Mouse (Mus musculus): ENCODE measurements at regions not wholly inside any gene's neighbourhood (a gene's known extent, or its start where the extent isn't known, plus 50 kb on each side); places are given as distances from the start of the nearest gene placed in this dataset.
A peak's percentile ranks its signal among the peaks of the same experiment; 100 is the strongest.

- no peak for DNase-seq (ENCODE audit: extremely low spot score, low spot score)
These were observed 64.0 kb downstream of the Il9r start for GRCm38 (mm10) chr11:32136066-32136465.

- DNase-seq (ENCODE audit: extremely low spot score, low spot score), result no peak
These were observed 66.1 kb downstream of the Il9r start for GRCm38 (mm10) chr11:32133996-32134395.

- no peak for DNase-seq (ENCODE audit: extremely low spot score, low spot score)
These were observed 68.0 kb downstream of the Il9r start for GRCm38 (mm10) chr11:32132008-32132615.

GRCm38 (mm10) chr11:32128551-32128950 lies 71.5 kb downstream of the Il9r start:
- DNase-seq (ENCODE audit: extremely low spot score, low spot score), result no peak

- no peak for DNase-seq (ENCODE audit: extremely low spot score, low spot score)
These were observed 72.1 kb downstream of the Il9r start for GRCm38 (mm10) chr11:32128018-32128417.

- DNase-seq (ENCODE audit: extremely low spot score, low spot score), result no peak
These were observed 72.7 kb downstream of the Il9r start for GRCm38 (mm10) chr11:32127401-32127817.

GRCm38 (mm10) chr11:32126786-32127185 lies 73.3 kb downstream of the Il9r start:
- DNase-seq (ENCODE audit: extremely low spot score, low spot score), result no peak

GRCm38 (mm10) chr11:32126311-32126698 lies 73.8 kb downstream of the Il9r start:
- no peak for DNase-seq (ENCODE audit: extremely low spot score, low spot score)

- DNase-seq (ENCODE audit: extremely low spot score, low spot score), result no peak
These were observed 74.3 kb downstream of the Il9r start for GRCm38 (mm10) chr11:32125586-32126310.

GRCm38 (mm10) chr11:32120596-32120995 lies 79.5 kb downstream of the Il9r start:
- no peak for DNase-seq (ENCODE audit: extremely low spot score, low spot score)

GRCm38 (mm10) chr11:32118844-32119629 lies 81.0 kb downstream of the Il9r start:
- peak; percentile 55 for DNase-seq (ENCODE audit: extremely low spot score, low spot score)

GRCm38 (mm10) chr11:32117930-32118329 lies 82.1 kb downstream of the Il9r start:
- no peak for DNase-seq (ENCODE audit: extremely low spot score, low spot score)

GRCm38 (mm10) chr11:32113118-32113826 lies 86.8 kb downstream of the Il9r start:
- DNase-seq (ENCODE audit: extremely low spot score, low spot score), result peak; percentile 55

- DNase-seq (ENCODE audit: extremely low spot score, low spot score), result no peak
These were observed 87.6 kb downstream of the Il9r start for GRCm38 (mm10) chr11:32112521-32112920.

- no peak for DNase-seq (ENCODE audit: extremely low spot score, low spot score)
These were observed 88.2 kb downstream of the Il9r start for GRCm38 (mm10) chr11:32111841-32112240.

- DNase-seq (ENCODE audit: extremely low spot score, low spot score), result no peak
These were observed 90.2 kb downstream of the Il9r start for GRCm38 (mm10) chr11:32109911-32110310.
